Mouse (Mus musculus) stomach, embryonic 15.5 days (tissue): ENCODE data around the gene Slmap. TPM values are rescaled to one million over a fixed set of nuclear protein-coding genes. Genes with fewer than 3 reads are reported as not detected.

ENCODE experiments used
- polyA plus RNA-seq: library from polyadenylated mRNA; unstranded; fragments of >200 nt; fragmentation: Nextera tagmentation; extraction: Ambion mirVana; gene quantifications from 2 replicates; pipeline ENCODE4 v1.2.1, GENCODE M21; 2015

The Slmap gene
- polyA plus RNA-seq, 1 experiment from 2014 or later, result 48.3 TPM

Other genes with a start within 250 kb of the Slmap start
- gene Dennd6a, start 38.9 kb upstream of the Slmap start, polyA plus RNA-seq, result 34.4 and 36.0 TPM in 2 replicates
- gene Arf4, start 103.1 kb upstream of the Slmap start, polyA plus RNA-seq, result 614 and 698 TPM in 2 replicates
- gene Pde12, start 135.0 kb upstream of the Slmap start, polyA plus RNA-seq, result 9.9 and 10.0 TPM in 2 replicates
- 0.03 and 0.05 TPM in 2 replicates for gene Dnah12, start 158.3 kb upstream of the Slmap start, polyA plus RNA-seq